Mouse (Mus musculus) spleen, postnatal 36 days (tissue): Measurements from ENCODE around the gene Chn2.

ENCODE experiments used
- DNase-seq, 2 experiments: peaks; one replicate each; pipeline ENCODE4 v3.0.0; 2022; ENCODE audit warnings: low spot score in 2 of 2, mixed read lengths in 1 of 2

Gene Chn2

DNA sequence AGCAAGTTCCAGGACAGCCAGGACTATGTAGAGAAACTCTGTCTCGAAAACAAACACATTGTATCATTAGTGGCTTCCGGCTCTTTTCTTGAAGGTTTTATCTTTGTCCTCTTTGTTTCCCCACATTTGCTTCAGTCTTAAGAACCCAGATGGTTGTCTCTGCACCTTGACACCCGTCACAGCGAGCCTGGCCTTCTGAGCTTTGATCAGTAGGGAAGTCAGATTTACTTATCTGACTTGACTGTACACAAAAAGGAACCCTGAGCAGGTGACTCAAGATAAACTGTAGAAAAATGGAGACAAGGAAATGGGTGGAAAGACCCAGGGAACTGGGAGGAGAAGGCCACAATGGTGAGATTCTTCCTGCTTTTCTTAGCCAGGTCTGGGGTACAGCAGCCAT, 79.5 kb downstream of the Chn2 start:
- DNase-seq = no peak

DNA sequence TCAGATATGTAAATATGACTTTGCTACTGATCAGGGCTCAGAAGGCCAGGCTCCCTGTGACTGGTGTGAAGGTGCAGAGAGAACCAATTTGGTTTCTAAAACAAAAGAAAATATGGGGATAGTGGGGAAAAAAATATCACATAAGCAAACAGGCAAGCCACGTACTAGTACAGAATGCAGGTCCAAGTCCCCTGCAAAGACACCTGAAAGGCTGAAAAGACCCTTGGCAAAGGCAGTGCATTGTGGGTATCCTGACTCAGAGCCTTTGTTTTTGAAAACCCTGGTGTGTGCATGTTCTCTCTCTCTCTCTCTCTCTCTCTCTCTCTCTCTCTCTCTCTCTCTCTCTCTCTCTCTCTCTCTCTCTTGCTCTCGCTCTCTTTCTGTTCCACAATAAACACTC, 80.1 kb downstream of the Chn2 start:
- no peak for DNase-seq

DNA sequence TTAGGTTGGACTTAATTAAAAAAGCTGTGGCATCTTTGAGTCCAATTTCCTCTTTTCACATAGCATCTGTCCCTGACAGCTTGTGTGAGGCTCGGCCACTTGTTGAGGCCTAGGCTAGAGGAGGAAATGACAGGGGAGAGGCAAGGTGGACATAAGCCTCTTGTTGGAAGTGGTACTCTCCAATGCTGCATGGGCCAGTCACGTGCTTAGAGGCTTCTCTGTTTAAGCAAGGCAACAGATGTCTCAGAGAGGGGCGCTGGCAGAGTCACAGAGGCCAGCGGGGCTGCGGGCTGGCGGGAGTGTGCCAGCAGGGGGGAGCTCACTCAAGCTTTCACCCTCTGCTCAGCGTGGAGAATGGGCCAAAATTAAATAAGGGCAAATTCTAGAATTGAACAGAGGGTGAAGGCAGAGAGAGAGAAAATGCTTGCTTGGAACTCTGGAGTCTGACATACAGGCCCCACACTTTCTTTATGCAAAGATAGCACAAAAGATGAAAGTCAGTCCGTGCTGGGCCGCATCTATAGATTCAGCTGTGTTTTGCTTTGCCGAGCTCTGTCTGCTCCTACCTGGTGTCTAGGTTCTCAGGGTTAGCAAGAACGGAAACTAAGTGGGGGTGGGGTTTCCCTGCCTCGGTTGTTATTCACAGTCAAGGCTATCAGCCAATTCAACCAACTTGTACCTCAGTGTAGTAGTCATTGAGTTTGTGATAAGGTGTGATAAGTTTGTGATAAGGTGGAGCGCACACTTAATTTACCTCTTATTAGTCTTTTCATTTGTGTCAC, 80.7 kb downstream of the Chn2 start:
- DNase-seq = peak; percentile 67 to 69

- no peak for DNase-seq
Measured at GRCm38 (mm10) chr6:54120889-54121288, 81.5 kb downstream of the Chn2 start.

DNA sequence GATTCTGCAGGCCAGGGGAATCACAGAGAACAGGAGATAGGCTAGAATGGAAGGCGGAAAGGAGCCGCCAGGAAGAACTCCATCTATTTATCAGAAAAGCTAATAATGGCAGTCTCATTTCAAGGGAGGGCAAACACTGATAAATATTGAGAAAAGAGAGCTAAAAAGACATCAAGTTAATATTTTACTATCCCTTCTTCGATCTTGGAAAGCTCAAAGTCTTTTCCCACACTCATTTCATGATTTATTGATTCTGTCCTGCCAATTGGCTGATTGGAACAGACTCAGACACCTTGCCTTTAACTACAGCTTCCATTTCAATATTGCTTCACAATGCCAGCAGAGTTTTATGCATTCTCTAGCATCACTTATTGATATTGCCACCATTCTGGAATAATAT, 85.2 kb downstream of the Chn2 start:
- no peak for DNase-seq

DNA sequence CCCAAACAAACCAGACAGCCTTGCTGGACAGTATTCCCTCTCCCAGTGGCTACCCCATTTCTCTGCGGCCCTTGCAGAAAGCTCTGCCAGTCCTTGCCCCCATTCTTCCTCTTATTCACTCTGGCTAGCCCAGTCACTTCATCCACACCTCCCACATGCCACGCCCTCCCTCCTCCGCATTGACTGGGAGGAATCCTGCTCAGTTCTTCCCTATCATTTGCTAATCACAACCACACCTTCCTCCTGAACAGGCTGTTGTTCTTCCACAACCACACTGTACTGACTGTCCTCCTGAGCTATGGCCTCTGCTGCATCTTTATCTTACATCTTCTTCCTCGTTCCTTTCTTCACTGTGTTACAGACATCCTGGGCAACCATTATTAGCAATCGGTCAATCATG, 86.2 kb downstream of the Chn2 start:
- no peak for DNase-seq

DNA sequence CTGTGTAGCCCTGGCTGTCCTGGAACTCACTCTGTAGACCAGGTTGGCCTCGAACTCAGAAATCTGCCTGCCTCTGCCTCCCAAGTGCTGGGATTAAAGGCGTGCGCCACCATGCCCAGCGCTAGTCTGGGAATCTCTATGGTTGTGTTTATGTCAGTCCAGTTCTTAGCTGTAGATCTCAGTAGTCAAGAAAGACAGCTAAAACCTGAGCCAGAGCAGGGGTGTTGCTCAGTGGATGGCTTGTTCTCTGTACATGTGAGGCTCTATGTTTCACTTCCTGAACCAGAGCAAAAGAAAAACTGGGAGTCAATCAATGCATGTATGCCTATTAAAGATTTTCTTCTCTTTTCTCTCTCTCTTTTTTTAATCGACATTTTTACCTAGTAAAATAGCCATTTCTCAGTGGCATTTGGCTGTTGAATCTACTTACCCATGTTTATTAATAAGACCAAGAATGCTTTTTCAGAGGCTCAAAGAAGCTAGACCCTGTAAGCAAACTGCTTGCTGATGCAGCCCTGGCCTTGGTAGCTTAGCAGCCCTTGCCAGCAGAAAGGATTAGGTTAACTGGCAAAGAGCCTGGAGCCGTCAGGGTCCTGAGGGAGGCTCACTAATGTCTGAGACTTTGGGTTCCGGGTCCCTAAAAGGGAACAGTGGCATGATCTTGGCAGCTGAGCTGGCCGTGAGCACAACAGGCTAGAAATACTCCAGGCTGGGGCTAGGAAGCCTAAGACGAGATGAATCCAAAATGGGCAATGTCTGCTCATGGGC, 87.1 kb downstream of the Chn2 start:
- DNase-seq = no peak

DNA sequence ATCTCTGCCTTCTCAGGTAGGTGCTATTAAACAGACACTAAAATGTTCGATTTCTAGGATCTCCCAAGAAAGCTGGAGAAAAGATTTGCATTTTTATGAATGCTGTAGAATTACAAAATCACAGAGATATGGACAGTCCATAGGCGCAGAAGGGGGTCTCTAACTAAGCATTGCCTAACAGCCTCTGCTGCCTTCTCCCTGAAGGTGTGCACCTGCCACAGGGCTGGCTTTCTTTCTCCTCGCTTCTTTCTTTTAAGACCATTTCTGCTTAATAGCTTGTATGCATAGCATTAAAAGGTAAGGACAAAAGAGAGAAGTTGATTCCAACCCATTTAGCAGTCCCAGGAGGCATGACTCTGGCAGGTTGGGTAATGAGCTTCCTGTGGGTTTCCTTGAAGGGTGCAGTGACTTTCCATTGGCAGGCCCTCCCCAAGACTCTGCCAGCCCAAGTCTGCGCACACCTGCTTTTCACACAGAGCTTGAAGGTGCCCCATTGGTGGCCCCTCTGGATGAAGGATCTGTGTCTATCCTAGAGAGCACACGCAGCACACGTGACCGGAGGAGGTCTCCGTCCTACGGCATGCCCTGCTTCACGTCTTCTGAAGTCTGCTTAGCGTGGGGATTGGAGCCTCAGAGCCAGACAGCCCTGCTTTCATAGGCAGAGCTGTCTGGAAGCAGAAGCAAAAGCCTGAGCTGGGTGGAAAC, 87.8 kb downstream of the Chn2 start:
- DNase-seq = peak; percentile 20 to 30

GRCm38 (mm10) chr6:54128702-54129101, 89.3 kb downstream of the Chn2 start:
- DNase-seq = no peak

- DNase-seq = no peak
Measured at GRCm38 (mm10) chr6:54129570-54129969, 90.2 kb downstream of the Chn2 start.

GRCm38 (mm10) chr6:54130881-54131280, 91.5 kb downstream of the Chn2 start:
- DNase-seq = no peak

DNA sequence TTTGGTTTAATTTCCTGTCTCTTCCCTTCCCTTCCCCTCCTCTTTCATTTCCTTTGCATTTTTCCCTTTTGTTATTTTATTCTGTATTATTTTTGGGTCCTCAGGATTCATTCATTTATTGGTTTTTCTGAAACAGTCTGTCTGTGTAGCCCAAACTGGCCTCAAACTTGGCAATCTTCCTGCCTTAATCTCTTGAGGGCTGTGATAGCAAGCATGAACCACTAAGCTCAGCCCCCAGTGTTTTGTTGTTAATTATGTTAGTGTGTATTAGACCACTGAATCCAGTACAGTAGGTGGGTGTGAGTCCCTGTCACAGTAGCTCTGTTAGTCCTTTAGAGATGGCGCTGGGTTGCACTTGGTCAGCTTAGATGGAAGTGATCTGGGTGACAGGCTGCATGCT, 93.2 kb downstream of the Chn2 start:
- no peak for DNase-seq

DNA sequence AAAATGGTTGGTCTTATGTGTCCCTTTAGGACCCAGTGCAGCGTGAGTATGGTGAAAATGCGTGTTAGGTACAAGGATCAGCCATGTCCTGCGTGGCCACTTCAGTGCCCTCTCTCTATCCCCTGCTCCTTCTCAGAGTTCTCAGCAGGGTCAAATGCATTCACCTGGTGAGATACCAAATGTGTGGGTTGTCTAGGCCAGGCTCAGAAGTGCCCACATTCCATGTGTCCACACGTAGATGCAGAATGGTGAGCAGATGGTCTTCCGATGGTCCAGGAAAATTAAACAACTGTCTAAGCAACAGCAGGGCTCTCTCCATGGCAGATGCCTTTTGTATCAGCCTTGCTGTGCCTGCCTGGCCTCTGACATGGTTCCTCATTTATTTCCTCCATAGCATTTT, 93.9 kb downstream of the Chn2 start:
- no peak for DNase-seq

- no peak for DNase-seq
Measured at GRCm38 (mm10) chr6:54138157-54138556, 98.8 kb downstream of the Chn2 start.

GRCm38 (mm10) chr6:54140488-54140887, 101.1 kb downstream of the Chn2 start:
- DNase-seq = no peak

DNA sequence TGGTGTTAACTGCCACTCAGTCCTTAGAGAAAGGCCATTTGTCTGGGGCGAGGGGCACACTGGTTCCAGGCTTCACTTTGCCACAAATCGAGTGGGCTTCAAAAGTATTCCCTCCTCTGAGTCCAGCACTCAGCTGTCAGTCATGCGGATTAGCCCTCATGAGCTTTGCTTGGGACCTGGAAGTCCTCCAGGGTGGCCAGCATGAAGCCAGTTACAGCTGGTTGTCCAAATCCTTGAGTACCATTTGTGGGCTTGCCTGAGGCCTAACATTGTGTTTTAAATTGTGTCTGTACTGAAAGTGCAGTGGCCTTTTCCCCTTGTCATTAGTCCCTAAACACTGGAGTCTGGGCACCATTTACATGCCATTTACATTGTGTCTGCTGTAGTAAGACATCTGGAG, 101.8 kb downstream of the Chn2 start:
- no peak for DNase-seq

DNA sequence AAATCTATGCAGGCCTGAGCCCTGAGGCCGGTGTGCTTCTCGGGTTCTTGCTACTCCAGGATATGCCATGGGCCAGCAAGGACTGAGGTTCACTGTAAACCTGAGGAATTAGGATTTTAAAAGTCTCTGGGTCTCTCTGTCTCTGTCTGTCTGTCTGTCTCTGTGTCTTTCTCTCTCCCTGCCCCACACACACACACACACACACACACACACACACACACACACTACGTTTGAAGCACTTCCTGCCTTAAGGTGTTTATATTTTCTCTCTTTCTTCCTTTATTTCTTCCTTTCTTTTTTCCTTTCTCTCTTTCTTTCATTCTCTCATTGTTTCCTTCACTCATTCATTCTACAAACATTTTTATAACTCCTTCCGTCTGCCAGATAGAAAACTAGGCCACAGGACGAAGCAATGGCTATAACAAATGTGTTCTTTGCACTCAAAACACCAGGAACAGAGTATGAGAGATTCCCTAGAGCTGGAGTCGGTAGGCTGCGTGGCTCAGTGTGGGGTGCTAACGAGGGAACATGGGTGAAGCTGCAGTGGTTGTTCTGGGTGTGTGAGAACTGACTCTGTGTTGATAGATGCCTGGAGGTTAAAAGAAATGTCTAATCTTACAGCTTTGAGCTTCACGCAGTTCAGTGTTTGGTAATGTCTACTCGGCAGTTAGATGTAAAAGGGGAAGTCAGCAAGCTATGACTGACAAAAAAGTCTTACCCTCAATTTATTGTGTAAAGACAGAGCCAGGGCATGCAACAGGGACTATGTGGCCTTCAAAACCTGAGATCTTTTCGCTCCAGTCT, 103.7 kb downstream of the Chn2 start:
- peak in 1 of 2 experiments; percentile 33 for DNase-seq

DNA sequence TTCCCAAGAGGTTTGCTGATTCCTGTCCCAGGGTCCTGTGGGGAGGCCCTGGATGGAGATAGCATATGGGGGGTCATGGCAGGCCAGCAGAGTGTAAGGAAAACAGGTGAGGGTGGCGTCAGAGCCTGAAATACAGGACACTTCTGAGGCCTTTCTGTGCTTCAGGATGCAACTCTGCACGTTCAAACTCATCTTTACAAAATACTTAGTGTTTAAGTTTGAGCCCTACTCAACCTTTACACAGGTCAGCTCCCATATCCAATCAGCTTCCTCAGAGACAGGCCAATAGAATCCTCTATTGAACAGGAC, 104.3 kb downstream of the Chn2 start:
- DNase-seq = no peak

- DNase-seq = no peak
Measured at GRCm38 (mm10) chr6:54148844-54149526, 109.6 kb downstream of the Chn2 start.

GRCm38 (mm10) chr6:54150821-54151220, 111.5 kb downstream of the Chn2 start:
- no peak for DNase-seq
